Mouse (Mus musculus) liver, embryonic 13.5 days (tissue): ENCODE results near the gene Wdr41. TPM values are rescaled to one million over a fixed set of nuclear protein-coding genes. Genes with fewer than 3 reads are reported as not detected.

Experiments
- ATAC-seq: fragments of 200-750 bp; cut with Nextera tagmentation; 2 replicates; pipeline ENCODE4 v1.8.0; 2017; ENCODE audit warnings: low read depth, mild to moderate bottlenecking, moderate number of reproducible peaks, moderate library complexity
- DNase-seq: peaks from one replicate; pipeline ENCODE4 v3.0.0; 2022
- H3K27ac ChIP-seq: fragments of 300-500 bp; sonication (generic); 2 replicates; pipeline ENCODE4 v1.5.1; 2015; ENCODE audit warnings: moderate library complexity, mild to moderate bottlenecking, inconsistent platforms
- H3K27me3 ChIP-seq: fragments of 300-500 bp; sonication (generic); 2 replicates; pipeline ENCODE4 v1.6.1; 2015; ENCODE audit warnings: mild to moderate bottlenecking, inconsistent platforms
- H3K36me3 ChIP-seq: fragments of 300-500 bp; sonication (generic); 2 replicates; pipeline ENCODE4 v1.6.1; 2015; ENCODE audit warnings: mild to moderate bottlenecking, inconsistent platforms
- H3K4me1 ChIP-seq: fragments of 300-500 bp; sonication (generic); replicated peaks from 2 replicates; pipeline ENCODE4 v1.6.1; 2015; ENCODE audit warnings: inconsistent platforms
- H3K4me2 ChIP-seq: fragments of 300-500 bp; sonication (generic); 2 replicates; pipeline ENCODE4 v1.6.1; 2015; ENCODE audit warnings: inconsistent platforms, mild to moderate bottlenecking, moderate library complexity
- H3K4me3 ChIP-seq: fragments of 300-500 bp; sonication (generic); replicated peaks from 2 replicates; pipeline ENCODE4 v1.5.1; 2015; ENCODE audit warnings: mild to moderate bottlenecking, inconsistent platforms
- H3K9ac ChIP-seq: fragments of 300-500 bp; sonication (generic); 2 replicates; pipeline ENCODE4 v1.6.1; 2015; ENCODE audit warnings: mild to moderate bottlenecking, inconsistent platforms
- H3K9me3 ChIP-seq: fragments of 300-500 bp; sonication (generic); replicated peaks from 2 replicates; pipeline ENCODE4 v1.6.1; 2016; ENCODE audit warnings: inconsistent platforms
- WGBS: fragments of 180-500 bp; shearing (Covaris S2); methylation state at CpG from one replicate; pipeline ENCODE4 v1.1.7; 2015; ENCODE audit not compliant: insufficient replicate concordance; 5-methylcytosine and 5-hydroxymethylcytosine counted together
- polyA plus RNA-seq: library from polyadenylated mRNA; unstranded; fragments of >200 nt; fragmentation: Nextera tagmentation; extraction: Ambion mirVana; gene quantifications from 2 replicates; pipeline ENCODE4 v1.2.1, GENCODE M21; 2015

Gene Wdr41
- polyA plus RNA-seq, 1 experiment from 2014 or later: 6.0 TPM

- H3K27me3 ChIP-seq: no peaks in the 10 kb centered on the region
- H3K9ac ChIP-seq: no peak overlapping the region
- ATAC-seq (no peak), DNase-seq (no peak)
- no peak overlapping the region for H3K27ac ChIP-seq
- no peaks in the 10 kb centered on the region for H3K4me1 ChIP-seq
- no peaks in the 10 kb centered on the region for H3K36me3 ChIP-seq
- no peak overlapping the region for H3K4me2 ChIP-seq
- 50% methylated on average over 4 of the region's 4 CpGs for WGBS
- no peaks in the 10 kb centered on the region for H3K9me3 ChIP-seq
- H3K4me3 ChIP-seq: no peak overlapping the region
Observed at GRCm38 (mm10) chr13:95038200-95038599, 62.1 kb downstream of the Wdr41 start.

GRCm38 (mm10) chr13:95040140-95040738 is 64.1 kb downstream of the Wdr41 start:
- no peak overlapping the region for H3K4me3 ChIP-seq
- no peak overlapping the region for H3K4me2 ChIP-seq
- WGBS: 68% methylated on average over 9 of the region's 9 CpGs
- H3K9ac ChIP-seq: no peak overlapping the region
- DNase-seq (no peak), ATAC-seq (no peak)
- no peaks in the 10 kb centered on the region for H3K36me3 ChIP-seq
- no peak overlapping the region for H3K27ac ChIP-seq
- H3K4me1 ChIP-seq: no peaks in the 10 kb centered on the region
- H3K27me3 ChIP-seq: no peaks in the 10 kb centered on the region
- no peaks in the 10 kb centered on the region for H3K9me3 ChIP-seq

- no peaks in the 10 kb centered on the region for H3K4me1 ChIP-seq
- ATAC-seq (no peak), DNase-seq (no peak)
- no peak overlapping the region for H3K9ac ChIP-seq
- no peak overlapping the region for H3K4me2 ChIP-seq
- no peak overlapping the region for H3K27ac ChIP-seq
- no peaks in the 10 kb centered on the region for H3K36me3 ChIP-seq
- 10% methylated on average over 1 of the region's 1 CpGs for WGBS
- no peak overlapping the region for H3K4me3 ChIP-seq
- no peaks in the 10 kb centered on the region for H3K27me3 ChIP-seq
- H3K9me3 ChIP-seq: no peaks in the 10 kb centered on the region
Observed at GRCm38 (mm10) chr13:95044108-95044507, 68.0 kb downstream of the Wdr41 start.

GRCm38 (mm10) chr13:95050398-95050797 is 74.3 kb downstream of the Wdr41 start:
- Histone ChIP-seq H3K4me3 (no peak overlapping the region), H3K9me3 (no peaks in the 10 kb centered on the region), H3K27ac (no peak overlapping the region), H3K9ac (no peak overlapping the region), H3K36me3 (no peaks in the 10 kb centered on the region), H3K4me1 (no peaks in the 10 kb centered on the region), H3K4me2 (no peak overlapping the region), H3K27me3 (no peaks in the 10 kb centered on the region)
- DNase-seq (no peak), ATAC-seq (no peak)
- WGBS: 74% methylated on average over 4 of the region's 4 CpGs

GRCm38 (mm10) chr13:95052421-95052820 is 76.3 kb downstream of the Wdr41 start:
- WGBS: 60% methylated on average over 3 of the region's 3 CpGs
- H3K9me3 ChIP-seq: no peaks in the 10 kb centered on the region
- DNase-seq: no peak
- H3K9ac ChIP-seq: no peak overlapping the region
- H3K4me3 ChIP-seq: no peak overlapping the region
- no peak for ATAC-seq
- H3K4me1 ChIP-seq: no peaks in the 10 kb centered on the region
- H3K4me2 ChIP-seq: no peak overlapping the region
- H3K36me3 ChIP-seq: no peaks in the 10 kb centered on the region
- no peaks in the 10 kb centered on the region for H3K27me3 ChIP-seq
- H3K27ac ChIP-seq: no peak overlapping the region

GRCm38 (mm10) chr13:95055742-95056388 is 79.7 kb downstream of the Wdr41 start:
- Histone ChIP-seq H3K4me2 (no peak overlapping the region), H3K4me3 (no peak overlapping the region), H3K36me3 (no peaks in the 10 kb centered on the region), H3K27ac (no peak overlapping the region), H3K9me3 (no peaks in the 10 kb centered on the region), H3K9ac (no peak overlapping the region), H3K4me1 (no peaks in the 10 kb centered on the region), H3K27me3 (no peaks in the 10 kb centered on the region)
- no peak for ATAC-seq
- WGBS: 72% methylated on average over 1 of the region's 1 CpGs
- no peak for DNase-seq

GRCm38 (mm10) chr13:95056501-95057280 is 80.5 kb downstream of the Wdr41 start:
- DNase-seq: no peak

GRCm38 (mm10) chr13:95058885-95059284 is 82.7 kb downstream of the Wdr41 start:
- Histone ChIP-seq H3K4me3 (no peak overlapping the region), H3K27me3 (no peaks in the 10 kb centered on the region), H3K27ac (no peak overlapping the region), H3K36me3 (no peaks in the 10 kb centered on the region), H3K9ac (no peak overlapping the region), H3K9me3 (no peaks in the 10 kb centered on the region), H3K4me1 (no peaks in the 10 kb centered on the region), H3K4me2 (no peak overlapping the region)
- no peak for ATAC-seq
- DNase-seq: no peak
- 55% methylated on average over 4 of the region's 4 CpGs for WGBS

More at GRCm38 (mm10) chr13:95056501-95057280, 80.5 kb downstream of the Wdr41 start:
- Histone ChIP-seq H3K9ac (no peak overlapping the region), H3K27me3 (no peaks in the 10 kb centered on the region), H3K4me3 (no peak overlapping the region), H3K4me1 (no peaks in the 10 kb centered on the region), H3K4me2 (no peak overlapping the region), H3K36me3 (no peaks in the 10 kb centered on the region), H3K9me3 (no peaks in the 10 kb centered on the region), H3K27ac (no peak overlapping the region)
- 70% methylated on average over 11 of the region's 11 CpGs for WGBS
- ATAC-seq: no peak

GRCm38 (mm10) chr13:95063390-95064017 is 87.4 kb downstream of the Wdr41 start:
- no peak overlapping the region for H3K27ac ChIP-seq
- no peak overlapping the region for H3K4me3 ChIP-seq
- ATAC-seq (no peak), DNase-seq (no peak)
- no peaks in the 10 kb centered on the region for H3K9me3 ChIP-seq
- no peak overlapping the region for H3K9ac ChIP-seq
- H3K36me3 ChIP-seq: no peaks in the 10 kb centered on the region
- H3K4me2 ChIP-seq: no peak overlapping the region
- H3K4me1 ChIP-seq: no peaks in the 10 kb centered on the region
- H3K27me3 ChIP-seq: no peaks in the 10 kb centered on the region
- WGBS: 28% methylated on average over 4 of the region's 4 CpGs

GRCm38 (mm10) chr13:95067854-95068253 is 91.7 kb downstream of the Wdr41 start:
- Histone ChIP-seq H3K4me2 (no peak overlapping the region), H3K4me1 (no peaks in the 10 kb centered on the region), H3K9ac (no peak overlapping the region), H3K4me3 (no peak overlapping the region), H3K9me3 (no peaks in the 10 kb centered on the region), H3K36me3 (no peaks in the 10 kb centered on the region), H3K27ac (no peak overlapping the region), H3K27me3 (no peaks in the 10 kb centered on the region)
- ATAC-seq (no peak), DNase-seq (no peak)
- WGBS: 53% methylated on average over 6 of the region's 6 CpGs

- Histone ChIP-seq H3K4me3 (no peak overlapping the region), H3K27me3 (no peaks in the 10 kb centered on the region), H3K27ac (no peak overlapping the region), H3K36me3 (no peaks in the 10 kb centered on the region), H3K9ac (no peak overlapping the region), H3K4me1 (no peaks in the 10 kb centered on the region), H3K4me2 (no peak overlapping the region), H3K9me3 (no peaks in the 10 kb centered on the region)
- DNase-seq (no peak), ATAC-seq (no peak)
Observed at GRCm38 (mm10) chr13:95070268-95070667, 94.1 kb downstream of the Wdr41 start.
